Mouse (Mus musculus) hindbrain, embryonic 14.5 days (tissue): ENCODE results near the gene Tmem201. TPM values are rescaled to one million over a fixed set of nuclear protein-coding genes. Genes with fewer than 3 reads are reported as not detected.
A peak's percentile ranks its signal among the peaks of the same experiment; 100 is the strongest.

Source experiments
- ATAC-seq: fragments of 200-750 bp; cut with Nextera tagmentation; 2 replicates; pipeline ENCODE4 v1.8.0; 2017; ENCODE audit warnings: moderate number of reproducible peaks, mild to moderate bottlenecking, moderate TSS enrichment, moderate library complexity; ENCODE audit not compliant: low FRiP score
- DNase-seq: peaks from one replicate; pipeline ENCODE4 v3.0.0-alpha.2; 2015; ENCODE audit warnings: low spot score
- H3K27ac ChIP-seq: fragments of 300-500 bp; sonication (generic); 2 replicates; pipeline ENCODE4 v1.5.1; 2014; ENCODE audit warnings: mild to moderate bottlenecking, moderate library complexity
- H3K27me3 ChIP-seq: fragments of 300-500 bp; sonication (generic); 2 replicates; pipeline ENCODE4 v1.6.1; 2014; ENCODE audit warnings: mild to moderate bottlenecking, low read length, mixed read lengths; ENCODE audit not compliant: control insufficient read depth, insufficient read depth
- H3K36me3 ChIP-seq: fragments of 300-500 bp; sonication (generic); replicated peaks from 2 replicates; pipeline ENCODE4 v1.6.1; 2014; ENCODE audit not compliant: control insufficient read depth, insufficient read depth
- H3K4me1 ChIP-seq: fragments of 300-500 bp; sonication (generic); replicated peaks from 2 replicates; pipeline ENCODE4 v1.6.1; 2014; ENCODE audit warnings: antibody characterized with exemption, low read length, mixed read lengths; ENCODE audit not compliant: control insufficient read depth, insufficient read depth
- H3K4me2 ChIP-seq: fragments of 300-500 bp; sonication (generic); replicated peaks from 2 replicates; pipeline ENCODE4 v1.6.1; 2014; ENCODE audit warnings: mild to moderate bottlenecking, moderate library complexity
- H3K4me3 ChIP-seq: fragments of 300-500 bp; sonication (generic); replicated peaks from 2 replicates; pipeline ENCODE4 v1.5.1; 2014; ENCODE audit warnings: mild to moderate bottlenecking, low read length
- H3K9ac ChIP-seq: fragments of 300-500 bp; sonication (generic); 2 replicates; pipeline ENCODE4 v1.6.1; 2014
- H3K9me3 ChIP-seq: fragments of 300-500 bp; sonication (generic); 2 replicates; pipeline ENCODE4 v1.6.1; 2016; ENCODE audit warnings: low read length; ENCODE audit not compliant: control insufficient read depth
- WGBS: fragments of 180-500 bp; shearing (Covaris S2); extraction: QIAGEN DNeasy Blood & Tissue Kit; methylation state at CpG from one replicate; pipeline ENCODE4 v1.1.7; 2014; 5-methylcytosine and 5-hydroxymethylcytosine counted together
- polyA plus RNA-seq: library from polyadenylated mRNA; unstranded; fragments of >200 nt; fragmentation: Nextera tagmentation; extraction: Ambion mirVana; gene quantifications from 2 replicates; pipeline ENCODE4 v1.2.1, GENCODE M21; 2014

Tmem201 gene
- polyA plus RNA-seq, 1 experiment from 2014 or later = 31.9 TPM

GRCm38 (mm10) chr4:149735624-149736250, 2.1 kb downstream of the Tmem201 start:
- H3K27ac ChIP-seq = no peak overlapping the region
- H3K36me3 ChIP-seq = peaks cover 12% of the 10 kb centered on the region
- WGBS = 86% methylated on average over 5 of the region's 5 CpGs
- DNase-seq = no peak
- no peaks in the 10 kb centered on the region for H3K9me3 ChIP-seq
- 0 out of 2 replicates have a peak overlapping the region, but pooled peaks have one; percentile 82 for H3K4me3 ChIP-seq
- peaks cover 54% of the 10 kb centered on the region for H3K4me1 ChIP-seq
- no peak for ATAC-seq
- peak overlapping the region; percentile 87 for H3K4me2 ChIP-seq
- no peaks in the 10 kb centered on the region for H3K27me3 ChIP-seq
- peak overlapping the region; percentile 88 for H3K9ac ChIP-seq

- Histone ChIP-seq H3K36me3 (peaks cover 20% of the 10 kb centered on the region), H3K4me2 (peak overlapping the region; percentile 87), H3K27me3 (no peaks in the 10 kb centered on the region), H3K9ac (peak overlapping the region; percentile 31), H3K9me3 (no peaks in the 10 kb centered on the region), H3K27ac (no peak overlapping the region), H3K4me1 (peaks cover 54% of the 10 kb centered on the region), H3K4me3 (no peak overlapping the region)
- WGBS = 77% methylated on average over 10 of the region's 10 CpGs
- DNase-seq = no peak
- no peak for ATAC-seq
Observed at GRCm38 (mm10) chr4:149734730-149735475, 2.9 kb downstream of the Tmem201 start.

GRCm38 (mm10) chr4:149734246-149734645, 3.6 kb downstream of the Tmem201 start:
- H3K9ac ChIP-seq = peak overlapping the region; percentile 46
- H3K36me3 ChIP-seq = peaks cover 27% of the 10 kb centered on the region
- DNase-seq = no peak
- H3K9me3 ChIP-seq = no peaks in the 10 kb centered on the region
- H3K27ac ChIP-seq = peak overlapping the region; percentile 72
- 91% methylated on average over 6 of the region's 6 CpGs for WGBS
- H3K4me2 ChIP-seq = peak overlapping the region; percentile 37; the same call in 1 of the 2 replicates
- H3K4me1 ChIP-seq = peaks cover 54% of the 10 kb centered on the region
- no peaks in the 10 kb centered on the region for H3K27me3 ChIP-seq
- H3K4me3 ChIP-seq = no peak overlapping the region
- ATAC-seq = no peak

- H3K4me3 ChIP-seq = no peak overlapping the region
- ATAC-seq = no peak
- DNase-seq = no peak
- 38% methylated on average over 6 of the region's 6 CpGs for WGBS
- no peaks in the 10 kb centered on the region for H3K27me3 ChIP-seq
- peak overlapping the region; percentile 37 for H3K4me2 ChIP-seq
- peaks cover 32% of the 10 kb centered on the region for H3K36me3 ChIP-seq
- H3K9ac ChIP-seq = peak overlapping the region; percentile 46
- peak overlapping the region; percentile 72 for H3K27ac ChIP-seq
- peaks cover 54% of the 10 kb centered on the region for H3K4me1 ChIP-seq
- no peaks in the 10 kb centered on the region for H3K9me3 ChIP-seq
Observed at GRCm38 (mm10) chr4:149733748-149734147, 4.1 kb downstream of the Tmem201 start.

DNA sequence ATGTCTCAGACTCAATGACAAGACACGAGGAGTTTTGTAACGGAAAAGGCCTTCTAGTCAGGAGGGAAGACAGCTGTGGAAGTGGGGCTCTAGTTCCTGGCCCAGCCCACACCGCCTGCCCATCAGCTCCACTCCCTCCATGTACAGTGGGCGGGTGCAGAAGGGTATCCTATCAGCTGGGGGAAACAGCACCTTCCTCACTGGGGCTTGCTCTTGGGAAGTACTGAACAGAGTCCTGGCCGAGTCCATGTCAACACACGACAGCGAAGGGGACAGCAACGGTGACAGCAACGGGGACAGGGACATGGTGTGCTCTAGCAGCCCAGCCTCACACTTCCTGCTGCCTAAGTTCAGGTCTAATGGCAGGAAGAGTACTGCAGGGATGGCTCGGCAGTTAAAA, 5.0 kb downstream of the Tmem201 start:
- Histone ChIP-seq H3K4me3 (no peak overlapping the region), H3K4me1 (peaks cover 50% of the 10 kb centered on the region), H3K27me3 (no peaks in the 10 kb centered on the region), H3K9me3 (no peaks in the 10 kb centered on the region), H3K27ac (peak overlapping the region; percentile 72; the same call in 1 of the 2 replicates), H3K9ac (0 out of 2 replicates have a peak overlapping the region, but pooled peaks have one; percentile 46), H3K4me2 (peak overlapping the region; percentile 37; the same call in 1 of the 2 replicates), H3K36me3 (peaks cover 41% of the 10 kb centered on the region)
- ATAC-seq (no peak), DNase-seq (no peak)
- 76% methylated on average over 10 of the region's 10 CpGs for WGBS

- no peaks in the 10 kb centered on the region for H3K27me3 ChIP-seq
- no peak overlapping the region for H3K4me2 ChIP-seq
- H3K4me3 ChIP-seq = no peak overlapping the region
- no peak overlapping the region for H3K27ac ChIP-seq
- H3K36me3 ChIP-seq = peaks cover 46% of the 10 kb centered on the region
- no peaks in the 10 kb centered on the region for H3K9me3 ChIP-seq
- no peak for DNase-seq
- no peak for ATAC-seq
- H3K4me1 ChIP-seq = peaks cover 50% of the 10 kb centered on the region
- H3K9ac ChIP-seq = no peak overlapping the region
- 73% methylated on average over 3 of the region's 3 CpGs for WGBS
Observed at GRCm38 (mm10) chr4:149732313-149732712, 5.5 kb downstream of the Tmem201 start.

DNA sequence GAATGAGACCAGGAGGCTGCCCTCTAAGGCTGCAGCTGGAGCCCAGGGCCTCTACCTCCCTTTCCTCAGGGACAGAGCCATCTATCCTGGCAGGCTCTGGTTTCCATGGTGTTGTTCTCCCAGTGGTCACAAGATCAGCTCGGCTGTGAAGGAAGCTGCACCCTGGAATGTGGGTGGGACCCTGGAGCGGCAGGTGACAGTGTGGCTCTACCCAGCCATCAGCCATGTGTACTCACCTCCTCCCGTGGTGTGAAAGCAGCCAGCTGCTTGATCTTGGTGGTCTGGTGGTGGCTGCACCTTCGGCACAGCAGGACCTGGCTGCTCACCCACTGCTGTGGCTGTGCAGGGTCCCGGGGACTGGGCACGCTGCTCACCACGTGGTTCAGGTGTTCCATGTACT, 7.0 kb downstream of the Tmem201 start:
- ATAC-seq = no peak
- H3K4me2 ChIP-seq = no peak overlapping the region
- 71% methylated on average over 7 of the region's 7 CpGs for WGBS
- H3K9ac ChIP-seq = no peak overlapping the region
- peaks cover 61% of the 10 kb centered on the region for H3K36me3 ChIP-seq
- H3K4me1 ChIP-seq = peaks cover 36% of the 10 kb centered on the region
- H3K27me3 ChIP-seq = no peaks in the 10 kb centered on the region
- DNase-seq = no peak
- no peaks in the 10 kb centered on the region for H3K9me3 ChIP-seq
- H3K27ac ChIP-seq = no peak overlapping the region
- H3K4me3 ChIP-seq = no peak overlapping the region

GRCm38 (mm10) chr4:149728810-149729209, 9.0 kb downstream of the Tmem201 start:
- Histone ChIP-seq H3K4me2 (no peak overlapping the region), H3K4me3 (no peak overlapping the region), H3K9me3 (no peaks in the 10 kb centered on the region), H3K27ac (no peak overlapping the region), H3K4me1 (peaks cover 20% of the 10 kb centered on the region), H3K36me3 (peaks cover 72% of the 10 kb centered on the region), H3K9ac (no peak overlapping the region), H3K27me3 (no peaks in the 10 kb centered on the region)
- 80% methylated on average over 8 of the region's 8 CpGs for WGBS
- ATAC-seq = no peak
- DNase-seq = no peak

- H3K27me3 ChIP-seq = no peaks in the 10 kb centered on the region
- no peak overlapping the region for H3K9ac ChIP-seq
- H3K36me3 ChIP-seq = peaks cover 81% of the 10 kb centered on the region
- no peaks in the 10 kb centered on the region for H3K9me3 ChIP-seq
- 96% methylated on average over 5 of the region's 5 CpGs for WGBS
- ATAC-seq (no peak), DNase-seq (no peak)
- H3K4me3 ChIP-seq = no peak overlapping the region
- no peak overlapping the region for H3K4me2 ChIP-seq
- peaks cover 16% of the 10 kb centered on the region for H3K4me1 ChIP-seq
- H3K27ac ChIP-seq = no peak overlapping the region
Observed at GRCm38 (mm10) chr4:149727636-149728035, 10.2 kb downstream of the Tmem201 start.
